Mouse (Mus musculus): ENCODE measurements around the gene Samt1. TPM values are rescaled to one million over a fixed set of nuclear protein-coding genes. Genes with fewer than 3 reads are reported as not detected.
"Not testable (repeated sequence)": the region's sequence is repeated elsewhere in the genome, so short reads cannot be mapped to it uniquely, and the experiment has no call there.

Samt1 gene
- total and polyA plus RNA-seq, 3 experiments = not detected

DNA sequence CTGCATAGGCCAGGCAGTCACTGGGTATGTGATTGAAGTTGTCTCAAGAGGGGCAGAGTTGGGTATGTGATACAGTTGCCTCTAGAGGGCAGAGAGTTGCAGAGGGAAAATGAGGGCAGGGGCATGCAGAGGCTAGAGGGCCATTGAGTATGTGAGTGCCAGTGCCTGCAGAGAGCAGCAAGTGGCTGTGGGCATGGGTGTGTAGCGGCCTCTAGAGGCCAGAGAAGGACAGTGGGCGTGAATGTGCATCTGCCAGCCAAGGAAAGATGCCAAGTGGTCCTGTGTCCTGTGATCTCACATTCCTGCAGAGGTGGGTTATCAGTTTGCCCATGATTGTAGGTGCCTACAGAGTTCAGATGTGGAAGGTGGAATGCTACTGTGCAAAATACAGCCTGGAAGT is 38.0 kb downstream of the Samt1 start:
- no peaks in the 10 kb centered on the region for H3K9me3 ChIP-seq (replicated peaks; ENCODE audit: insufficient read depth, low read length)
- H3K4me1 ChIP-seq (ENCODE audit: control insufficient read depth in 1 of 2, insufficient read depth in 2 of 2, low read length in 2 of 2) = no peaks in the 10 kb centered on the region
- H3K4me3 ChIP-seq (ENCODE audit: control insufficient read depth in 1 of 2, insufficient read depth in 1 of 2, low read depth in 2 of 2, low read length in 2 of 2) = no peak overlapping the region
- no peaks in the 10 kb centered on the region for H3K27me3 ChIP-seq (ENCODE audit: control insufficient read depth in 1 of 2, insufficient read depth in 2 of 2, low read length in 2 of 2)
- H3K27ac ChIP-seq (ENCODE audit: control insufficient read depth, low read depth, low read length) = no peak overlapping the region
- TF ChIP-seq SMC3 (IDR thresholded peaks at IDR 0.05; ENCODE audit: low read depth, low read length) = no peak
- 0 out of 6 replicates have a peak, but pooled peaks of 1 of the 3 experiments have one; percentile 23 for TF ChIP-seq CTCF (IDR thresholded peaks at IDR 0.05 in 2 of 3, conservative IDR thresholded peaks at IDR 0.05 in 1 of 3; ENCODE audit: control insufficient read depth in 1 of 3, insufficient read depth in 1 of 3, low read depth in 2 of 3, low read length in 3 of 3, poor library complexity in 1 of 3, severe bottlenecking in 1 of 3)
- TF ChIP-seq GATA1 (IDR thresholded peaks at IDR 0.05; ENCODE audit: low read depth, low read length) = no peak
- no peaks in the 10 kb centered on the region for H3K79me2 ChIP-seq (ENCODE audit: control insufficient read depth, insufficient read depth, low read length, poor library complexity)
- no peak for DNase-seq (ENCODE audit: low read depth, low spot score)
- no peaks in the 10 kb centered on the region for H3K36me3 ChIP-seq (ENCODE audit: control insufficient read depth in 1 of 2, insufficient read depth in 2 of 2, low read length in 2 of 2)
- H3K9ac ChIP-seq (ENCODE audit: control insufficient read depth, low read depth, low read length, poor library complexity, severe bottlenecking) = no peak overlapping the region

DNA sequence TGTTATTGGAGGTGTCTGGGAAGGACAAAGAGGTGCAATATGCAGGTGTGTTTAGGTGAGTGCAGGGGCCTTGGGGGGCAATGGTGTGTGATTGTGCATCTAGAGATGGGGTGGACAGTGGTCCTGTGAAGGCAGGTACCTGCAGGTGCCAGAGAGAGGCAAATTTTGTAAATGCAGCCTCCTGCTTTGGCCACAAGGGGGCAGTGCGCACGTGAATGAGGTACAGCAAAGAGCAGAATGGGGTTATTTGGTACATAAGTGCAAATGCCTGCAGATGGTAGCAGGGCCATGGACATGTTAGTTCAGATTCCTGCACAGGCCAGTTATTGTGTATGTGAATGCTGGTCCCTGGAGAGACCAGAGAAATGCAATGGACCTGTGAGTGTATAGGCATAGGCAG is 59.6 kb downstream of the Samt1 start:
- not testable (repeated sequence) for DNase-seq (ENCODE audit: low read depth, low spot score); H3K9me3 ChIP-seq (replicated peaks; ENCODE audit: insufficient read depth, low read length); H3K27me3 ChIP-seq (ENCODE audit: control insufficient read depth in 1 of 2, insufficient read depth in 2 of 2, low read length in 2 of 2); H3K4me3 ChIP-seq (ENCODE audit: control insufficient read depth in 1 of 2, insufficient read depth in 1 of 2, low read depth in 2 of 2, low read length in 2 of 2); H3K79me2 ChIP-seq (ENCODE audit: control insufficient read depth, insufficient read depth, low read length, poor library complexity); H3K27ac ChIP-seq (ENCODE audit: control insufficient read depth, low read depth, low read length); H3K4me1 ChIP-seq (ENCODE audit: control insufficient read depth in 1 of 2, insufficient read depth in 2 of 2, low read length in 2 of 2); H3K36me3 ChIP-seq (ENCODE audit: control insufficient read depth in 1 of 2, insufficient read depth in 2 of 2, low read length in 2 of 2); H3K9ac ChIP-seq (ENCODE audit: control insufficient read depth, low read depth, low read length, poor library complexity, severe bottlenecking)

Other genes starting within 250 kb of the Samt1 start
- gene Spin2c, start 180.4 kb downstream of the Samt1 start, total RNA-seq (2012; rRNA removed) = not detected in 2 replicates
- gene Spin2c, start 180.4 kb downstream of the Samt1 start, polyA plus RNA-seq (2012; ENCODE audit: insufficient read depth in 1 of 2, insufficient read length in 2 of 2, low read depth in 1 of 2, low replicate concordance in 2 of 2, missing spikeins in 1 of 2) = not detected
- not detected in 2 replicates for gene 4921511M17Rik, start 21.2 kb upstream of the Samt1 start, total RNA-seq (2012; rRNA removed)
- gene 4921511M17Rik, start 21.2 kb upstream of the Samt1 start, polyA plus RNA-seq (2012; ENCODE audit: insufficient read depth in 1 of 2, insufficient read length in 2 of 2, low read depth in 1 of 2, low replicate concordance in 2 of 2, missing spikeins in 1 of 2) = not detected
- not detected in 2 replicates for gene Gm10057, start 42.4 kb upstream of the Samt1 start, total RNA-seq (2012; rRNA removed)
- gene Gm10057, start 42.4 kb upstream of the Samt1 start, polyA plus RNA-seq (2012; ENCODE audit: insufficient read depth in 1 of 2, insufficient read length in 2 of 2, low read depth in 1 of 2, low replicate concordance in 2 of 2, missing spikeins in 1 of 2) = not detected
- gene Gm15140, start 108.0 kb upstream of the Samt1 start, total RNA-seq (2012; rRNA removed) = not detected in 2 replicates
- gene Gm15140, start 108.0 kb upstream of the Samt1 start, polyA plus RNA-seq (2012; ENCODE audit: insufficient read depth in 1 of 2, insufficient read length in 2 of 2, low read depth in 1 of 2, low replicate concordance in 2 of 2, missing spikeins in 1 of 2) = not detected

Measured in MEL (cell line).